Mouse (Mus musculus) left cerebral cortex, postnatal 25 days (tissue): Measurements from ENCODE around the gene Naxd. TPM values are rescaled to one million over a fixed set of nuclear protein-coding genes. Genes with fewer than 3 reads are reported as not detected.

ENCODE experiments used
- DNase-seq, 2 experiments: peaks; one replicate each; pipeline ENCODE4 v3.0.0; 2022; ENCODE audit warnings: low spot score in 2 of 2, mixed read lengths in 1 of 2
- intact Hi-C: fragments of 180-260 bp; cut with DNase I; formaldehyde crosslinking; loops from one replicate; pipeline ENCODE4 v1.15.1; 2025
- total RNA-seq, 2 experiments: library from RNA; stranded (reverse); gene quantifications; 2 replicates each; pipeline ENCODE4 v1.2.3; 2021

The Naxd gene
- total RNA-seq, 2 experiments from 2014 or later = 51.0 to 55.9 TPM

GRCm38 (mm10) chr8:11503476-11504232, 6.3 kb downstream of the Naxd start:
- no peak for DNase-seq
- intact Hi-C loops = no loop called here

GRCm38 (mm10) chr8:11506074-11506473, 8.8 kb downstream of the Naxd start:
- intact Hi-C loops = loop anchor here (5.0 kb wide), 1 partner anchor 111 kb away; no protein-coding TSS in a partner anchor
- no peak for DNase-seq

- peak in 1 of 2 experiments; percentile 29 for DNase-seq
- intact Hi-C loops = loop anchor here (5.0 kb wide), 1 partner anchor 110 kb away; no protein-coding TSS in a partner anchor
Observed at GRCm38 (mm10) chr8:11506802-11507201, 9.5 kb downstream of the Naxd start.

GRCm38 (mm10) chr8:11508880-11509279, 11.6 kb downstream of the Naxd start:
- intact Hi-C loops = loop anchor here (5.0 kb wide), 1 partner anchor 108 kb away; no protein-coding TSS in a partner anchor
- DNase-seq = no peak

- peak in 1 of 2 experiments; percentile 21 for DNase-seq
- intact Hi-C loops = no loop called here
Observed at GRCm38 (mm10) chr8:11510971-11511370, 13.7 kb downstream of the Naxd start.

- no peak for DNase-seq
- intact Hi-C loops = no loop called here
Observed at GRCm38 (mm10) chr8:11512711-11513110, 15.4 kb downstream of the Naxd start.

- intact Hi-C loops = no loop called here
- DNase-seq = no peak
Observed at GRCm38 (mm10) chr8:11513247-11513646, 15.9 kb downstream of the Naxd start.

GRCm38 (mm10) chr8:11516292-11516691, 19.0 kb downstream of the Naxd start:
- intact Hi-C loops = no loop called here
- no peak for DNase-seq

- intact Hi-C loops = no loop called here
- DNase-seq = no peak
Observed at GRCm38 (mm10) chr8:11517366-11518055, 20.2 kb downstream of the Naxd start.

- DNase-seq = no peak
- intact Hi-C loops = no loop called here
Observed at GRCm38 (mm10) chr8:11518056-11518396, 20.7 kb downstream of the Naxd start.

GRCm38 (mm10) chr8:11518676-11519075, 21.4 kb downstream of the Naxd start:
- intact Hi-C loops = no loop called here
- DNase-seq = no peak

GRCm38 (mm10) chr8:11523331-11523730, 26.0 kb downstream of the Naxd start:
- intact Hi-C loops = no loop called here
- DNase-seq = no peak

GRCm38 (mm10) chr8:11530155-11530770, 33.0 kb downstream of the Naxd start:
- intact Hi-C loops = no loop called here
- DNase-seq = peak in 1 of 2 experiments; percentile 61

- DNase-seq = no peak
- intact Hi-C loops = no loop called here
Observed at GRCm38 (mm10) chr8:11530849-11531248, 33.5 kb downstream of the Naxd start.

GRCm38 (mm10) chr8:11534494-11534893, 37.2 kb downstream of the Naxd start:
- intact Hi-C loops = no loop called here
- no peak for DNase-seq

GRCm38 (mm10) chr8:11539049-11539448, 41.7 kb downstream of the Naxd start:
- no peak for DNase-seq
- intact Hi-C loops = no loop called here

- intact Hi-C loops = no loop called here
Observed at GRCm38 (mm10) chr8:11540182-11540581, 42.9 kb downstream of the Naxd start.

GRCm38 (mm10) chr8:11542031-11542430, 44.7 kb downstream of the Naxd start:
- DNase-seq = no peak
- intact Hi-C loops = no loop called here

More at GRCm38 (mm10) chr8:11540182-11540581, 42.9 kb downstream of the Naxd start:
- no peak for DNase-seq

GRCm38 (mm10) chr8:11542866-11543265, 45.6 kb downstream of the Naxd start:
- intact Hi-C loops = no loop called here
- DNase-seq = no peak

- peak in 1 of 2 experiments; percentile 35 for DNase-seq
- intact Hi-C loops = no loop called here
Observed at GRCm38 (mm10) chr8:11544386-11544785, 47.1 kb downstream of the Naxd start.
